Mouse (Mus musculus) lung, adult 2 months (tissue): Measurements from ENCODE around the gene Rpn1.

ENCODE experiments used
- CTCF ChIP-seq: fragments of 200-500 bp; IDR thresholded peaks from 2 replicates; pipeline ENCODE4 v1.5.1; 2011; ENCODE audit warnings: mild to moderate bottlenecking, low read length, control low read depth; ENCODE audit not compliant: insufficient read depth
- POLR2A ChIP-seq: fragments of 200-500 bp; IDR thresholded peaks from 2 replicates; pipeline ENCODE4 v1.6.1; 2011; ENCODE audit warnings: low read depth, mild to moderate bottlenecking, control low read depth, low read length, borderline replicate concordance; ENCODE audit errors: extremely low read depth

DNA sequence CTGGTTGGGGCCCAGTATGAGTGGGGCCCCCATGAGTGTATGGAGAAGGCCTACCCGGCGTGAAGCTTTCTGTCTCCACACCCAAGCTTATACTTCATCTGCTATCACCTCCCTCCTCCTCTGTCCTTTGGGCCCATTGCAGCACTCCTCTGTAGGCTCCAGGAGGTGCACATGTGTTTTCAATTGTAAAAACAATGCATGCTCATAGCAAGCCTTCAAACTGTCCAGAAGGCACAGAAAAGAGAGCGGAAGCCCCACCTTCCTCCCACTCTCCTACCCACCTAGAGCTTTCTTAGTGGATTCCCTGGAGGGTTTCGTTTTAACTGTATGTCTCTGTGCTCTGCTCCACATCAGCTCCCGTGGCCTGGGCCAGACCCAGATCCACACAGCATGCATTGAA, 30.1 kb downstream of the Rpn1 start:
- no peak for TF ChIP-seq CTCF
- TF ChIP-seq POLR2A, result no peak
